Mouse (Mus musculus): Measurements from ENCODE around the gene Actrt2. TPM values are rescaled to one million over a fixed set of nuclear protein-coding genes. Genes with fewer than 3 reads are reported as not detected.

Gene Actrt2
- polyA plus RNA-seq, 1 experiment = not detected

DNA sequence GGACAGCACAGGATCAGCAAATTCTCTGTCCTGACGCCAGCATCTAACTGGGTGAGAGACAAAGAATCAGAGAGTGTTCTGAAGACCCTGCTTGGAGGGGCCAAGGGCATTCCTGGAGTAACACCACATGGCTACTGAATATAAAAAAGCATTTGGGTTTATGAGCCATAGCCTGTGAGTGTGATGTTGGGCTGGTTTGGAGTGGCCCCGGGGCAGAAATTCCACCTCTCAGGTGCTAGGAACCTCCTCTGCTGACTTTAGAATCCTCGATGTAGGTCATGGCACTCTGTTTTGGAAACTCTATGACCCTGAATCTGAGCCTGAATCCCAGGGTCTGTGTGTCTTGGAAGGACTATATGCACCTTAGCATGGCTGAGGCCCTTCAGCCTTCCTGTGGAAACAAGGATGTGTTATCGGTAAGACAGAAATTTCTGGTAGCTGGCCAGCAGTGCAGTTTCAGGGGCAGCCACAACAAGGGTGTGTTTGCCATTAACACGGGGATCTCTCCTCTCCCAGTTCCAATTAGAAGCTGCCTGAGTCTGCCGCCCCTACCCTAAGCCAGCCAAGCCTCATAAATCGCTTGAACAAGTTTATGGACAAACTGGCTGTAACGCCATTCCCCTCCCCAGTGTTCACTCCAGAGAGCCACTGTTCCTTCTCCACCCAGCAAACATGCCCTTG, 3.7 kb upstream of the Actrt2 start:
- no peak for TF ChIP-seq POLR2A (IDR thresholded peaks at IDR 0.05; ENCODE audit: extremely low read depth, insufficient read depth, low read length)
- no peak for TF ChIP-seq CTCF (IDR thresholded peaks at IDR 0.05; ENCODE audit: extremely low read depth, insufficient read depth, low read length)
- Histone ChIP-seq H3K4me3 (ENCODE audit: insufficient read depth, low read length) (no peak overlapping the region), H3K4me1 (ENCODE audit: control insufficient read depth, insufficient read depth, low read length) (no peaks in the 10 kb centered on the region), H3K27ac (ENCODE audit: insufficient read depth, low read length) (no peak overlapping the region)

DNA sequence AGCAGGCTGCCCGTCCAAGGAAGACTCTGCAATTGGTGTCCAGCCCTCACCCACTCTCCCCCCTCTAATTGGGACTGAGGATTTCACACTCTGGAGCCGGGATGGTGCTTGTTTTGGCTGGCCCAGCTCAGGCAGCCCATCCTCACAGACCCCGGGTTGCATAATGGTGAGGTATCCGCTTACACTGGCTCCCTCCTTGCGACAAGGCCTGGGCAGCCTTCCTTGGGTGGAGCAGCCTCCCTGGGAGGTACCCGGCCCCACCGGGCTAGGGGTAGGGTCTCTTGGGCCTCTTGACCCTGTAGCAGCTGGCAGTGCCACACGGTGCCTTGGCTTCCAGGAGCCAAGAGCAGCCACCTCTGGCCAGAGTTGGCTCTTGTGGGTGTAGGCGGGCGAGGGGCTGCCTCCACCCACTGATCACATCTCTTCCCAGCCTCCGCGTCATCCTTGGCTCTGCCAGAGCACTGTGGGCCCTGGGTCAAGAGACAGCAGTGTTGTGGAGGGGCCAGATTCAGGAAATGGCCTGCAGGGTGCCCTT, 4.9 kb downstream of the Actrt2 start:
- Histone ChIP-seq H3K4me1 (ENCODE audit: control insufficient read depth, insufficient read depth, low read length) (no peaks in the 10 kb centered on the region), H3K4me3 (ENCODE audit: insufficient read depth, low read length) (no peak overlapping the region), H3K27ac (ENCODE audit: insufficient read depth, low read length) (no peak overlapping the region)
- TF ChIP-seq CTCF (IDR thresholded peaks at IDR 0.05; ENCODE audit: extremely low read depth, insufficient read depth, low read length) (no peak), POLR2A (IDR thresholded peaks at IDR 0.05; ENCODE audit: extremely low read depth, insufficient read depth, low read length) (no peak)

DNA sequence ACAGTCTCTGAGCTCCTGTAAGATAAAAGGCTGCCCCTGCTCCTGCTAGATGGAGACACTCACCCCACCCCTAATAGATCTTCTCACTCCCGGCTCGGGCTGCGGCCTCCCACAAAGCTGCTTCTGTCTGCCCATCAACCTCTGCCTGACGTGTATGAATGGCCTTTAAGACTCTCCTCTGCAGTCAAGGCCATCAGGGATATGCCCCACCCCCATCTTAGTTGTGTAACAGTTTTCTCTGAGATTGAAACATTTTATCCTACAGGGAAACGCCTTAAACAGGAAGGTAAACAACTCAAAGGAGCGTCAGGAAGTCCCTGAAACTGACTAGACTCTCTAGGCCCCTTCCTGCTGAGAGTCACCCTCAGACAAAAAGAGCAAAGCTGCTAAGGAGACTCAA, 6.4 kb downstream of the Actrt2 start:
- TF ChIP-seq POLR2A (IDR thresholded peaks at IDR 0.05; ENCODE audit: extremely low read depth, insufficient read depth, low read length) (no peak), CTCF (IDR thresholded peaks at IDR 0.05; ENCODE audit: extremely low read depth, insufficient read depth, low read length) (no peak)
- Histone ChIP-seq H3K4me1 (ENCODE audit: control insufficient read depth, insufficient read depth, low read length) (no peaks in the 10 kb centered on the region), H3K27ac (ENCODE audit: insufficient read depth, low read length) (no peak overlapping the region), H3K4me3 (ENCODE audit: insufficient read depth, low read length) (no peak overlapping the region)

DNA sequence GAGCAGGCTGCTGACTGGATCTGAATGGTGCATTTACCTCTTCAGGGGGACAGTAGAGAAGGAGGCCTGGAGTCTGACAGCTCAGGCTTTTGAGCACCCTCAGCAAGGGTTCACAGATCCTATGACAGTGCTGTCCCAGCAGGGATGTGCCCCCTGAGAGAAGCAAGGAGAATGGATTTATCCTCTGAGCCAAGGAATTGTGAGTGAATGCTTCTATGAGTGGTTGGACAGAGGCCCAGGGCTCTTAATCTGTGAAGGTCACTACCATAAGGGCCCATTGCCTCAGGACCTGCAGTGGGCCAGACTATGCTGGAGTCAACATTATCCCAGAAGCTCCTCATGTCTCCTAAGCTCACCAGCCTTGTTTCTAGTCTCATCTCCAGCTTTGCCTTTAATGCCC, 7.6 kb downstream of the Actrt2 start:
- TF ChIP-seq POLR2A (IDR thresholded peaks at IDR 0.05; ENCODE audit: extremely low read depth, insufficient read depth, low read length) (no peak), CTCF (IDR thresholded peaks at IDR 0.05; ENCODE audit: extremely low read depth, insufficient read depth, low read length) (no peak)
- no peak overlapping the region for H3K27ac ChIP-seq (ENCODE audit: insufficient read depth, low read length)
- H3K4me3 ChIP-seq (ENCODE audit: insufficient read depth, low read length) = no peak overlapping the region
- H3K4me1 ChIP-seq (ENCODE audit: control insufficient read depth, insufficient read depth, low read length) = no peaks in the 10 kb centered on the region

DNA sequence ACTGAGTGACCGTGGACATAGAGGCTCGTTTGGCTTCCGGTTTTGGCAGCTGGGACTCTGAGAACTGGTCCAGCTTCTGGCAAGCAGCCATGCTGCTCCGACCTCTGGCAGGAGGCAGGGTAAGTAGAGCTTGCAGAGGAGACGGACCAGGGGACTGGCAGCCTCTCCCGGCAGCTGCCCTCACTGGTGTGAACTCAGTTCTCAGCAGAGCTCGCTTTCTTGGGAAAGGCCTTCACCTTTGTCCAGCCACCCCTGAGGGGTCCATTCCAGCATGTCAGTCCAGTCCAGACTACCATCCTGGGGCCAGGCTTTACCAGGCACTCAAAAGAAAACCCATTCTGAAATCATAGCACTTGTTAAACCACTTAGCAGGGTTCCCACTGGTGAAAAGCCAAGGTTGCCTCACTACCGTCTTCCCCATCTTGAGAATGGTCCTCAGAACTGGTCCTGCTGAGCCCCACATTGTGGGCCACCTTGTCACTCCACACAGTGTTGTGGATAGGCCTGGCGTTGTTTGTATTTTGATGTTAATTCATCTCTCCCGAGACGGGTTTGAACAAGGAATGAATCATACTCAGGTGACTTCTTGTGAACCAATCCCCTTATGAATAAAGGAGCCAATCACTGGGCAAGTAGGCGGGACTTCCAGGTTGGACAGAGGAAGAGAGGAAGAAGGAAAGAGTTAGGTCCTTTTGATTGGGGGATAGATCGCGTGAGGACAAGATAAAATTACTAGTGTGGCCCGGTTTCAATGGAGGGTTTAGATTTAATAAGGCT, 12.3 kb downstream of the Actrt2 start:
- TF ChIP-seq POLR2A (IDR thresholded peaks at IDR 0.05; ENCODE audit: extremely low read depth, insufficient read depth, low read length) = no peak
- TF ChIP-seq CTCF (IDR thresholded peaks at IDR 0.05; ENCODE audit: extremely low read depth, insufficient read depth, low read length) = no peak
- no peak overlapping the region for H3K27ac ChIP-seq (ENCODE audit: insufficient read depth, low read length)
- no peaks in the 10 kb centered on the region for H3K4me1 ChIP-seq (ENCODE audit: control insufficient read depth, insufficient read depth, low read length)
- H3K4me3 ChIP-seq (ENCODE audit: insufficient read depth, low read length) = no peak overlapping the region

DNA sequence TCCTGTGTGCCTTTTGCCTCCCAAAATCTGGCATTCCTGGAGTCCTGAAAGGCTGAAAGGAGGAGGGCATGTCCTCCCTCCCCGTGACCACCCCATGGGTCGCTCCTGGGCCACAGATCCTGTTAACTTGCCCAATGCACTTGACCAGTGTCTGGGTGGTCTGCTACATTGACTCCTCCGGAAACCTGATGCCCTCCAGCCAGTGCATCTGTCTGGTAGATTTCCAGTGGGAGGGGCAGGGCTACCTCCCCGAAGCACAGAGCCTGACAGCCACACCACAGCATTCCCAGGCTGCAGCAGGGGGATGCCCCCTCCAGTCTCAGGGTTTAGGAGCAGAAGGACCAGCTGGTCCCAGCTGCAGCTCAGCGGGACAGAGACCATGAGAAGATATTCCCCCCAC, 15.2 kb downstream of the Actrt2 start:
- Histone ChIP-seq H3K4me3 (ENCODE audit: insufficient read depth, low read length) (no peak overlapping the region), H3K4me1 (ENCODE audit: control insufficient read depth, insufficient read depth, low read length) (no peaks in the 10 kb centered on the region), H3K27ac (ENCODE audit: insufficient read depth, low read length) (no peak overlapping the region)
- TF ChIP-seq POLR2A (IDR thresholded peaks at IDR 0.05; ENCODE audit: extremely low read depth, insufficient read depth, low read length) = no peak
- TF ChIP-seq CTCF (IDR thresholded peaks at IDR 0.05; ENCODE audit: extremely low read depth, insufficient read depth, low read length) = no peak

DNA sequence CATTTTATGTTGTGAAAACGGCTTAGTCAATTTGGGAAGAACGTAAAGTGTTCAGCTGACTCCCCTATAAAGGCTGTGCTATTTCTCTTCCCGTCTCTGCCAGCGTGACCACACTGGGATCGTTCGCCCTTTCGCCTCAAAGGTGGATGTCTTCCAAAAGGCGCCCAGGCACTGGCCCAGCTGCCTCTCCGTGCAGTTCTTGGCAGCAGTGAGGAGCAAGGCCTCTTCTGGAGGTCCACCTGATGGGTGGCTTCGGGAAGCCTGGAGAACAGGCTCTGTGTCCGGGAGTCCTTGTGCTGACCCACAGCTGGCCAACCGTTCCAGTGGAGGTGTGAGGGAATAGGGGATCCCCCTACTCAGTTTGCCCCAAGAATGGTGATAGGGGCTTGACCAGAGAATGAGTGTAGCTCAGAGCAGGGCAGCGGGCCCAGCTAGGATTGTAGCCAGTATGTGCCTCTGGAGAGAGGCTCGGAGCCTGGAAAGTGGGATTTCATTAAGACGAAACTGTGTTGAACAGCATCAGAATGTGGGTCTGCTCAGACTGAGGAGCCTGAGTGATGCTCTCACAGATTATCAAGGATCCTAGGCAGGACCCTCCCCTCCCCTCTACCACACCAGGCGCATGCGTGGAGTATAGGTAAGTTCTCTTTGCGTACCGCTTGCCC, 18.5 kb downstream of the Actrt2 start:
- H3K4me3 ChIP-seq (ENCODE audit: insufficient read depth, low read length) = no peak overlapping the region
- H3K4me1 ChIP-seq (ENCODE audit: control insufficient read depth, insufficient read depth, low read length) = no peaks in the 10 kb centered on the region
- TF ChIP-seq POLR2A (IDR thresholded peaks at IDR 0.05; ENCODE audit: extremely low read depth, insufficient read depth, low read length) (no peak), CTCF (IDR thresholded peaks at IDR 0.05; ENCODE audit: extremely low read depth, insufficient read depth, low read length) (no peak)
- no peak overlapping the region for H3K27ac ChIP-seq (ENCODE audit: insufficient read depth, low read length)

DNA sequence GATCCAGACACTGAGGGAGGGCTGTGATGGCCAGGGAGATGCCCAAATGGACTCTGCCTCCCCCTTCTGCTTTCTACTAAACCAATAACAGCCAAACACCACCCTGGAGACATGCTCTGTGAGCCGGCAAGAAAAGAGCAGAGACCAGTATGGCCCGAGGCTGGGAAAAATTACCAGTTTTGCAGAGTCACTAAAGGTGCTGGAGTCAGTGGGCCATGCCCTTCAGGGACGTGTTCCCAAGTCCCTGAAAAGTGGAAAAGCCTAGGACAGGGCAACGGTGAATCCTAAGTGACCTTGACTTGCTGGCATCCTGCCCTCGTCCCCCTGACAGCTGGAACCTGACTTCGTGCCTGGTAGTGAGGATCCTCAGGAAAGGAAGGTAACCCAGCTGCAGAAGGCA, 25.2 kb downstream of the Actrt2 start:
- Histone ChIP-seq H3K4me1 (ENCODE audit: control insufficient read depth, insufficient read depth, low read length) (no peaks in the 10 kb centered on the region), H3K4me3 (ENCODE audit: insufficient read depth, low read length) (no peak overlapping the region), H3K27ac (ENCODE audit: insufficient read depth, low read length) (no peak overlapping the region)
- TF ChIP-seq CTCF (IDR thresholded peaks at IDR 0.05; ENCODE audit: extremely low read depth, insufficient read depth, low read length) = no peak
- no peak for TF ChIP-seq POLR2A (IDR thresholded peaks at IDR 0.05; ENCODE audit: extremely low read depth, insufficient read depth, low read length)

DNA sequence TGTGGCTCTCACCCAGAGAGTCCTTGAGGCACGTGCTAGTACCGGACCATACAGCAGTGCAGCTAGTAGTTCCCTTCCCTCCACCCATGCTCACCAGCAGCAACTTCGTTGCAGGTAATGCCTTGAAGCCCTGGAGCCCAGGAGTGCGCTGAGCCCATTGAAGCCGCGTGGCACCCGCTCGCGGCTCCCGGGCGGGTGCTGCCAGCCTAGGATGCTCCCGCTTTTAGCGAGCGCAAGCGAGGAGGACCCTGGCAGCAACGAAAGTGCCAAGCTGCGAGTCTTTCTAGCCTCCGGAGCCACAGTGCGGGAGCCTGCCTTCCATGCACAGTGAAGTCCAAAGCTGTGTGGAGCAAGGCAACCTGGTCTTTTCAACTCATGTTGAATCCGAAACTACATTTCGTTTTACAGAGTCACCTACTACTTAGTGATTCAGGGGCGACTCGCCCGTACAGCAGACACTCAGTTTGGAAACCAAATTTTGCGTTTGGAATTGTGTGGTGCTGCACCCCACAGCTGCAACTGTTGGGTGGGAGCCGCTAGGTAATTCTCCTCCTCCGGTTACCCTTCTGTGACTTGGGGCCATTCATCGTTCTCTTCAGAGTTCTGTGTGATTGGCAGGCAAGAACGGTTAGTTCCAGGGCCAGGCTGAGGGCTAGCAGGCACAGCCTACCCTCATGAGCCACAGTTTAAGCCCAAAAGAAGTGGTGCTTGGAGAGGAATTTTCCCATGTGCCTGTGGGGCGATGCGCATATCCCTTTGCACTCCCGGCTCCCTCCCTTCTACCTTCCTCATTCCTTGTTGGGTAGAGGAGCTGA, 26.2 kb downstream of the Actrt2 start:
- Histone ChIP-seq H3K4me1 (ENCODE audit: control insufficient read depth, insufficient read depth, low read length) (no peaks in the 10 kb centered on the region), H3K27ac (ENCODE audit: insufficient read depth, low read length) (no peak overlapping the region), H3K4me3 (ENCODE audit: insufficient read depth, low read length) (no peak overlapping the region)
- no peak for TF ChIP-seq POLR2A (IDR thresholded peaks at IDR 0.05; ENCODE audit: extremely low read depth, insufficient read depth, low read length)
